Mouse (Mus musculus) midbrain, postnatal 0 days (tissue): ENCODE measurements around the gene Epdr1. TPM values are rescaled to one million over a fixed set of nuclear protein-coding genes. Genes with fewer than 3 reads are reported as not detected.
A peak's percentile ranks its signal among the peaks of the same experiment; 100 is the strongest.

Experiments
- ATAC-seq: fragments of 200-750 bp; cut with Nextera tagmentation; 2 replicates; pipeline ENCODE4 v1.8.0; 2017; ENCODE audit warnings: moderate number of reproducible peaks, mild to moderate bottlenecking, moderate TSS enrichment, moderate library complexity; ENCODE audit not compliant: low FRiP score
- DNase-seq: peaks from one replicate; pipeline ENCODE4 v3.0.0-alpha.2; 2015; ENCODE audit warnings: low spot score
- H3K27ac ChIP-seq: fragments of 300-500 bp; sonication (generic); 2 replicates; pipeline ENCODE4 v1.5.1; 2014; ENCODE audit warnings: low read depth, mild to moderate bottlenecking, low read length, mixed read lengths
- H3K27me3 ChIP-seq: fragments of 300-500 bp; sonication (generic); 2 replicates; pipeline ENCODE4 v1.6.1; 2014; ENCODE audit warnings: low read length, control low read depth, mixed read lengths; ENCODE audit not compliant: insufficient read depth
- H3K36me3 ChIP-seq: fragments of 300-500 bp; sonication (generic); 2 replicates; pipeline ENCODE4 v1.6.1; 2014; ENCODE audit warnings: low read length, control low read depth, mixed read lengths; ENCODE audit not compliant: insufficient read depth
- H3K4me1 ChIP-seq: fragments of 300-500 bp; sonication (generic); 2 replicates; pipeline ENCODE4 v1.6.1; 2014; ENCODE audit warnings: mild to moderate bottlenecking, control low read depth, antibody characterized with exemption, low read length, mixed read lengths; ENCODE audit not compliant: insufficient read depth
- H3K4me2 ChIP-seq: fragments of 300-500 bp; sonication (generic); 2 replicates; pipeline ENCODE4 v1.6.1; 2014; ENCODE audit warnings: low read depth, mild to moderate bottlenecking, low read length, mixed read lengths; ENCODE audit not compliant: poor library complexity, severe bottlenecking
- H3K4me3 ChIP-seq: fragments of 300-500 bp; sonication (generic); 2 replicates; pipeline ENCODE4 v1.5.1; 2014; ENCODE audit warnings: low read depth, mild to moderate bottlenecking, low read length, moderate library complexity
- H3K9ac ChIP-seq: fragments of 300-500 bp; sonication (generic); replicated peaks from 2 replicates; pipeline ENCODE4 v1.6.1; 2014; ENCODE audit warnings: mild to moderate bottlenecking, low read length, moderate library complexity, mixed read lengths; ENCODE audit not compliant: poor library complexity, severe bottlenecking
- H3K9me3 ChIP-seq: fragments of 300-500 bp; sonication (generic); 2 replicates; pipeline ENCODE4 v1.6.1; 2016; ENCODE audit warnings: low read length, control low read depth
- CTCF ChIP-seq: IDR thresholded peaks from 2 replicates; pipeline ENCODE4 v1.5.1; 2016; ENCODE audit warnings: antibody characterized with exemption, mild to moderate bottlenecking
- WGBS: fragments of 180-500 bp; shearing (Covaris S2); extraction: QIAGEN DNeasy Blood & Tissue Kit; methylation state at CpG from one replicate; pipeline ENCODE4 v1.1.7; 2014; 5-methylcytosine and 5-hydroxymethylcytosine counted together
- polyA plus RNA-seq: library from polyadenylated mRNA; unstranded; fragments of >200 nt; fragmentation: Nextera tagmentation; extraction: Ambion mirVana; gene quantifications from 2 replicates; pipeline ENCODE4 v1.2.1, GENCODE M21; 2015
- total RNA-seq: library from RNA; depleted of rRNA; stranded (reverse); fragments of >200 nt; gene quantifications from 2 replicates; pipeline ENCODE4 v1.2.3, GENCODE M21; 2014

Gene Epdr1
- total and polyA plus RNA-seq, 2 experiments from 2014 or later, result 29.1 to 32.9 TPM

DNA sequence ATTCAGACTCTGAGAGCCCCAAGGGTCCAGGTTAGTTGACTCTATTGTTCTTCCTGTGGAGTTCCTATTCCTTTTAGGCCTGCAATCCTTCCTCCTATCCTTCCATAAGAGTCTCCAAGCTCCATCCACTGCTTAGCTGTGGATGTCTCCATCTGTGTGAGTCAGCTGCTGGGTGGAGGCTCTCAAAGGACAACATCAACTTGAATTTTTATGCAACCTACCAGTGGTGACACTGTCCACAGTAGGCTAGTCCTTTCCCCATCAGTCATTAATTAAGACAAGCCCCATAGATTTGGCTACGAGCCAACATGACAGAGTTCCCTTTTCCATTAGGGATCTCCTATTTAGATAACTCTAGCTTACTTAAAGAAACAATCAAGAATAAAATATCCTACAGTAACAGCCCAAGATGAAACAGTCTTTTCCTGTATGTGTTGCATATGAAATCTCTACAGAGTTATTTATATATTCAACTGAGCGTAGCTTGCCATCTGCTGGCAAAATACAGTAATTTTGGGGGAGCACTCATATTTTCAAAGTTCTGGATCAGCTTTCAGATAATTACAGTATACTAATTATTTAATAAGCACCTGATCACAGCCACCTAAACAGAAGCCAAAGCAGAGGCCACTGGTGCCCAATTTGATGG lies 20.6 kb upstream of the Epdr1 start:
- H3K36me3 ChIP-seq, result no peaks in the 10 kb centered on the region
- 78% methylated on average over 2 of the region's 2 CpGs for WGBS
- no peaks in the 10 kb centered on the region for H3K9me3 ChIP-seq
- no peaks in the 10 kb centered on the region for H3K27me3 ChIP-seq
- H3K4me1 ChIP-seq, result no peaks in the 10 kb centered on the region
- ATAC-seq (0 out of 2 replicates have a peak, but pooled peaks have one; percentile 34), DNase-seq (peak; percentile 58)
- H3K4me2 ChIP-seq, result no peak overlapping the region
- no peak overlapping the region for H3K4me3 ChIP-seq
- H3K9ac ChIP-seq, result no peak overlapping the region
- TF ChIP-seq CTCF, result peak; percentile 79
- no peak overlapping the region for H3K27ac ChIP-seq

- WGBS, result 80% methylated on average over 4 of the region's 4 CpGs
- TF ChIP-seq CTCF, result peak; percentile 67
- Histone ChIP-seq H3K27me3 (no peaks in the 10 kb centered on the region), H3K27ac (no peak overlapping the region), H3K4me1 (no peaks in the 10 kb centered on the region), H3K36me3 (no peaks in the 10 kb centered on the region), H3K9ac (no peak overlapping the region), H3K9me3 (no peaks in the 10 kb centered on the region), H3K4me2 (no peak overlapping the region), H3K4me3 (no peak overlapping the region)
- ATAC-seq, result no peak
- peak; percentile 56 for DNase-seq
These were observed 16.4 kb upstream of the Epdr1 start for GRCm38 (mm10) chr13:19636131-19636530.

GRCm38 (mm10) chr13:19630768-19631709 lies 11.3 kb upstream of the Epdr1 start:
- H3K4me2 ChIP-seq, result no peak overlapping the region
- DNase-seq, result no peak
- H3K4me3 ChIP-seq, result no peak overlapping the region
- no peak for ATAC-seq
- TF ChIP-seq CTCF, result no peak
- H3K36me3 ChIP-seq, result no peaks in the 10 kb centered on the region
- 95% methylated on average over 5 of the region's 5 CpGs for WGBS
- no peaks in the 10 kb centered on the region for H3K4me1 ChIP-seq
- H3K9ac ChIP-seq, result no peak overlapping the region
- no peaks in the 10 kb centered on the region for H3K27me3 ChIP-seq
- no peak overlapping the region for H3K27ac ChIP-seq
- no peaks in the 10 kb centered on the region for H3K9me3 ChIP-seq

GRCm38 (mm10) chr13:19626473-19626872 lies 6.7 kb upstream of the Epdr1 start:
- no peak overlapping the region for H3K4me2 ChIP-seq
- ATAC-seq, result no peak
- no peaks in the 10 kb centered on the region for H3K27me3 ChIP-seq
- H3K4me1 ChIP-seq, result peaks cover 3% of the 10 kb centered on the region; the same call in 1 of the 2 replicates
- no peaks in the 10 kb centered on the region for H3K36me3 ChIP-seq
- TF ChIP-seq CTCF, result no peak
- no peak overlapping the region for H3K4me3 ChIP-seq
- H3K9me3 ChIP-seq, result no peaks in the 10 kb centered on the region
- WGBS, result 80% methylated on average over 1 of the region's 1 CpGs
- DNase-seq, result no peak
- H3K9ac ChIP-seq, result no peak overlapping the region
- H3K27ac ChIP-seq, result no peak overlapping the region

- DNase-seq, result no peak
- no peaks in the 10 kb centered on the region for H3K36me3 ChIP-seq
- H3K4me1 ChIP-seq, result peaks cover 3% of the 10 kb centered on the region; the same call in 1 of the 2 replicates
- H3K4me3 ChIP-seq, result no peak overlapping the region
- no peak for ATAC-seq
- H3K9ac ChIP-seq, result no peak overlapping the region
- H3K4me2 ChIP-seq, result no peak overlapping the region
- H3K27me3 ChIP-seq, result no peaks in the 10 kb centered on the region
- no peak for TF ChIP-seq CTCF
- H3K27ac ChIP-seq, result no peak overlapping the region
- WGBS, result 87% methylated on average over 11 of the region's 11 CpGs
- no peaks in the 10 kb centered on the region for H3K9me3 ChIP-seq
These were observed 5.0 kb upstream of the Epdr1 start for GRCm38 (mm10) chr13:19624632-19625320.
